Mouse (Mus musculus): ENCODE results near the gene Bak1. TPM values are rescaled to one million over a fixed set of nuclear protein-coding genes. Genes with fewer than 3 reads are reported as not detected.

The Bak1 gene
- polyA plus RNA-seq (2015; fragmentation: Nextera tagmentation; extraction: Ambion mirVana): 3.5 and 4.2 TPM in 2 replicates

GRCm38 (mm10) chr17:27028909-27029308, at the start of gene Bak1:
Gene Bak1 (minus strand): TSS chr17:27029009.
- no peaks in the 10 kb centered on the region for H3K9me3 ChIP-seq
- H3K27ac ChIP-seq: peak within 1 kb of the TSS; percentile 77
- H3K4me1 ChIP-seq: peaks cover 16% of the 10 kb centered on the region
- no peaks in the 10 kb centered on the region for H3K27me3 ChIP-seq (replicated peaks)
- peak within 1 kb of the TSS; percentile 72 for H3K4me2 ChIP-seq
- no peak for ATAC-seq (replicated peaks)
- H3K4me3 ChIP-seq: peak within 1 kb of the TSS; percentile 75
- H3K36me3 ChIP-seq (replicated peaks): 0 out of 2 replicates have a peak, but pooled peaks cover 5% of the 10 kb centered on the region
- WGBS: 57% methylated on average over 4 of the region's 4 CpGs
- H3K9ac ChIP-seq: peak within 1 kb of the TSS; percentile 94

GRCm38 (mm10) chr17:27078499-27078898, 49.7 kb upstream of the Bak1 start:
- Histone ChIP-seq H3K36me3 (replicated peaks) (no peaks in the 10 kb centered on the region), H3K4me3 (no peak overlapping the region), H3K4me1 (no peaks in the 10 kb centered on the region), H3K27me3 (replicated peaks) (no peaks in the 10 kb centered on the region), H3K9me3 (no peaks in the 10 kb centered on the region), H3K27ac (no peak overlapping the region), H3K4me2 (no peak overlapping the region), H3K9ac (no peak overlapping the region)
- ATAC-seq (replicated peaks): no peak
- WGBS: 88% methylated on average over 6 of the region's 6 CpGs

GRCm38 (mm10) chr17:27077920-27078319, 49.1 kb upstream of the Bak1 start:
- Histone ChIP-seq H3K27me3 (replicated peaks) (no peaks in the 10 kb centered on the region), H3K27ac (no peak overlapping the region), H3K9ac (no peak overlapping the region), H3K9me3 (no peaks in the 10 kb centered on the region), H3K4me2 (no peak overlapping the region), H3K36me3 (replicated peaks) (no peaks in the 10 kb centered on the region), H3K4me1 (no peaks in the 10 kb centered on the region), H3K4me3 (no peak overlapping the region)
- WGBS: 82% methylated on average over 6 of the region's 6 CpGs
- no peak for ATAC-seq (replicated peaks)

- ATAC-seq (replicated peaks): no peak
- H3K27ac ChIP-seq: no peak overlapping the region
- 97% methylated on average over 7 of the region's 7 CpGs for WGBS
Observed at GRCm38 (mm10) chr17:27077133-27077532, 48.3 kb upstream of the Bak1 start.

GRCm38 (mm10) chr17:27074849-27075745, 46.3 kb upstream of the Bak1 start:
- H3K36me3 ChIP-seq (replicated peaks): no peaks in the 10 kb centered on the region
- H3K27ac ChIP-seq: no peak overlapping the region
- H3K4me1 ChIP-seq: peaks cover under 1% of the 10 kb centered on the region; the same call in 1 of the 2 replicates
- H3K9me3 ChIP-seq: no peaks in the 10 kb centered on the region
- H3K27me3 ChIP-seq (replicated peaks): no peaks in the 10 kb centered on the region
- H3K4me3 ChIP-seq: no peak overlapping the region
- no peak for ATAC-seq (replicated peaks)
- 86% methylated on average over 17 of the region's 17 CpGs for WGBS
- H3K9ac ChIP-seq: no peak overlapping the region
- H3K4me2 ChIP-seq: no peak overlapping the region

More at GRCm38 (mm10) chr17:27077133-27077532, 48.3 kb upstream of the Bak1 start:
- Histone ChIP-seq H3K9ac (no peak overlapping the region), H3K36me3 (replicated peaks) (no peaks in the 10 kb centered on the region), H3K4me3 (no peak overlapping the region), H3K4me1 (no peaks in the 10 kb centered on the region), H3K9me3 (no peaks in the 10 kb centered on the region), H3K27me3 (replicated peaks) (no peaks in the 10 kb centered on the region), H3K4me2 (no peak overlapping the region)

GRCm38 (mm10) chr17:27074236-27074635, 45.4 kb upstream of the Bak1 start:
- H3K4me1 ChIP-seq: peaks cover 9% of the 10 kb centered on the region
- no peak overlapping the region for H3K4me3 ChIP-seq
- H3K27me3 ChIP-seq (replicated peaks): no peaks in the 10 kb centered on the region
- H3K9me3 ChIP-seq: no peaks in the 10 kb centered on the region
- H3K4me2 ChIP-seq: no peak overlapping the region
- 65% methylated on average over 6 of the region's 6 CpGs for WGBS
- no peak overlapping the region for H3K9ac ChIP-seq
- no peak overlapping the region for H3K27ac ChIP-seq
- H3K36me3 ChIP-seq (replicated peaks): no peaks in the 10 kb centered on the region
- ATAC-seq (replicated peaks): no peak

GRCm38 (mm10) chr17:27073778-27074177, 45.0 kb upstream of the Bak1 start:
- H3K27ac ChIP-seq: no peak overlapping the region
- peaks cover 10% of the 10 kb centered on the region for H3K4me1 ChIP-seq
- no peak overlapping the region for H3K4me3 ChIP-seq
- no peak for ATAC-seq (replicated peaks)
- 83% methylated on average over 9 of the region's 9 CpGs for WGBS
- no peak overlapping the region for H3K4me2 ChIP-seq
- no peak overlapping the region for H3K9ac ChIP-seq
- no peaks in the 10 kb centered on the region for H3K9me3 ChIP-seq
- no peaks in the 10 kb centered on the region for H3K36me3 ChIP-seq (replicated peaks)
- H3K27me3 ChIP-seq (replicated peaks): no peaks in the 10 kb centered on the region

- WGBS: 74% methylated on average over 5 of the region's 5 CpGs
- no peak for ATAC-seq (replicated peaks)
- H3K9ac ChIP-seq: no peak overlapping the region
Observed at GRCm38 (mm10) chr17:27073126-27073525, 44.3 kb upstream of the Bak1 start.

GRCm38 (mm10) chr17:27072363-27072762, 43.6 kb upstream of the Bak1 start:
- no peaks in the 10 kb centered on the region for H3K36me3 ChIP-seq (replicated peaks)
- WGBS: 93% methylated on average over 8 of the region's 8 CpGs
- H3K9me3 ChIP-seq: no peaks in the 10 kb centered on the region
- no peak overlapping the region for H3K9ac ChIP-seq
- H3K4me1 ChIP-seq: peaks cover 10% of the 10 kb centered on the region
- no peaks in the 10 kb centered on the region for H3K27me3 ChIP-seq (replicated peaks)
- H3K4me2 ChIP-seq: no peak overlapping the region
- H3K4me3 ChIP-seq: no peak overlapping the region
- ATAC-seq (replicated peaks): no peak
- no peak overlapping the region for H3K27ac ChIP-seq

More at GRCm38 (mm10) chr17:27073126-27073525, 44.3 kb upstream of the Bak1 start:
- no peak overlapping the region for H3K27ac ChIP-seq
- no peak overlapping the region for H3K4me2 ChIP-seq
- peaks cover 10% of the 10 kb centered on the region for H3K4me1 ChIP-seq
- no peaks in the 10 kb centered on the region for H3K9me3 ChIP-seq
- no peaks in the 10 kb centered on the region for H3K36me3 ChIP-seq (replicated peaks)
- no peak overlapping the region for H3K4me3 ChIP-seq
- H3K27me3 ChIP-seq (replicated peaks): no peaks in the 10 kb centered on the region

- no peak overlapping the region for H3K9ac ChIP-seq
- no peak overlapping the region for H3K4me2 ChIP-seq
- peaks cover 10% of the 10 kb centered on the region for H3K4me1 ChIP-seq
- no peaks in the 10 kb centered on the region for H3K27me3 ChIP-seq (replicated peaks)
- H3K27ac ChIP-seq: no peak overlapping the region
- 45% methylated on average over 6 of the region's 6 CpGs for WGBS
- ATAC-seq (replicated peaks): no peak
- no peak overlapping the region for H3K4me3 ChIP-seq
- H3K9me3 ChIP-seq: no peaks in the 10 kb centered on the region
- H3K36me3 ChIP-seq (replicated peaks): no peaks in the 10 kb centered on the region
Observed at GRCm38 (mm10) chr17:27071630-27072029, 42.8 kb upstream of the Bak1 start.

GRCm38 (mm10) chr17:27070913-27071312, 42.1 kb upstream of the Bak1 start:
- H3K4me2 ChIP-seq: no peak overlapping the region
- H3K4me1 ChIP-seq: peaks cover 10% of the 10 kb centered on the region
- H3K9me3 ChIP-seq: no peaks in the 10 kb centered on the region
- ATAC-seq (replicated peaks): no peak
- no peak overlapping the region for H3K4me3 ChIP-seq
- no peak overlapping the region for H3K9ac ChIP-seq
- WGBS: 93% methylated on average over 7 of the region's 7 CpGs
- H3K27ac ChIP-seq: no peak overlapping the region
- no peaks in the 10 kb centered on the region for H3K36me3 ChIP-seq (replicated peaks)
- no peaks in the 10 kb centered on the region for H3K27me3 ChIP-seq (replicated peaks)

- no peaks in the 10 kb centered on the region for H3K27me3 ChIP-seq (replicated peaks)
- H3K9me3 ChIP-seq: no peaks in the 10 kb centered on the region
- H3K36me3 ChIP-seq (replicated peaks): no peaks in the 10 kb centered on the region
- no peak overlapping the region for H3K27ac ChIP-seq
- no peak overlapping the region for H3K4me3 ChIP-seq
- H3K4me2 ChIP-seq: no peak overlapping the region
- peaks cover 10% of the 10 kb centered on the region for H3K4me1 ChIP-seq
- 76% methylated on average over 5 of the region's 5 CpGs for WGBS
- H3K9ac ChIP-seq: no peak overlapping the region
- no peak for ATAC-seq (replicated peaks)
Observed at GRCm38 (mm10) chr17:27069071-27069470, 40.3 kb upstream of the Bak1 start.

- Histone ChIP-seq H3K36me3 (replicated peaks) (no peaks in the 10 kb centered on the region), H3K4me3 (no peak overlapping the region), H3K27me3 (replicated peaks) (no peaks in the 10 kb centered on the region), H3K27ac (no peak overlapping the region), H3K4me1 (peaks cover 10% of the 10 kb centered on the region), H3K9me3 (no peaks in the 10 kb centered on the region), H3K9ac (no peak overlapping the region), H3K4me2 (no peak overlapping the region)
- ATAC-seq (replicated peaks): no peak
- 82% methylated on average over 7 of the region's 7 CpGs for WGBS
Observed at GRCm38 (mm10) chr17:27066065-27066464, 37.3 kb upstream of the Bak1 start.
